Mouse (Mus musculus): Measurements from ENCODE around the gene Fto.

The Fto gene

GRCm38 (mm10) chr8:91312835-91313832, at the start of gene Fto, which contains the start of gene Rpgrip1l:
Gene Fto, plus strand, starts transcription at chr8:91313525.
Gene Rpgrip1l, minus strand, starts transcription at chr8:91313262.
- in situ Hi-C loops (cut with MboI; ENCODE audit: low pct_unique_long_range_greater_than_20kb in 1 of 2, low sequenced_read_pairs in 2 of 2, unreplicated experiment in 1 of 2) = no loop called here

GRCm38 (mm10) chr8:91263939-91264338, 49.4 kb upstream of the Fto start:
- in situ Hi-C loops (cut with MboI; ENCODE audit: low pct_unique_long_range_greater_than_20kb in 1 of 2, low sequenced_read_pairs in 2 of 2, unreplicated experiment in 1 of 2) = no loop called here

GRCm38 (mm10) chr8:91264564-91264963, 48.8 kb upstream of the Fto start:
- in situ Hi-C loops (cut with MboI; ENCODE audit: low pct_unique_long_range_greater_than_20kb in 1 of 2, low sequenced_read_pairs in 2 of 2, unreplicated experiment in 1 of 2) = no loop called here

- in situ Hi-C loops (cut with MboI; ENCODE audit: low pct_unique_long_range_greater_than_20kb in 1 of 2, low sequenced_read_pairs in 2 of 2, unreplicated experiment in 1 of 2) = no loop called here
Measured at GRCm38 (mm10) chr8:91269374-91269958, 43.9 kb upstream of the Fto start.

GRCm38 (mm10) chr8:91273493-91273892, 39.8 kb upstream of the Fto start:
- in situ Hi-C loops (cut with MboI; ENCODE audit: low pct_unique_long_range_greater_than_20kb in 1 of 2, low sequenced_read_pairs in 2 of 2, unreplicated experiment in 1 of 2) = no loop called here

DNA sequence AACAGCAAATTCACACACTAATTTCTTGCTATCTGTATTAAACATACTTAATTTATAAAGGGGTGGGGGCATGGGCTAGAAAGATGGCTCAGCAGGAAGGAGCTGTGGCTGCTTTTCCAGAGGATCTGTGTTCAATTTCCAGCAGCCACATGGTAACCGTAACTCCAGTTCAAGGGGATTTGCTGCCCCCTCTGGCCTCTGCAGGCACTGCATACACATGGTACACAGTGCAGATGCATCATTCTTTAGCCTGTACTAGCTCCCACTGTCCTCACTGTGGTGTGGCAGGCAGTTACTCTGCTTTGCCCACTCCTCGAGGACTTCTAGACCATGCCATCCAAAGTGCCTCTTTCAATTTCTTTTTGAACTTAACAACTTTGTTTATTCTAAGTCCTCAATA, 37.0 kb upstream of the Fto start:
- in situ Hi-C loops (cut with MboI; ENCODE audit: low pct_unique_long_range_greater_than_20kb in 1 of 2, low sequenced_read_pairs in 2 of 2, unreplicated experiment in 1 of 2) = no loop called here

GRCm38 (mm10) chr8:91278060-91278459, 35.3 kb upstream of the Fto start:
- in situ Hi-C loops (cut with MboI; ENCODE audit: low pct_unique_long_range_greater_than_20kb in 1 of 2, low sequenced_read_pairs in 2 of 2, unreplicated experiment in 1 of 2) = no loop called here

- in situ Hi-C loops (cut with MboI; ENCODE audit: low pct_unique_long_range_greater_than_20kb in 1 of 2, low sequenced_read_pairs in 2 of 2, unreplicated experiment in 1 of 2) = no loop called here
Measured at GRCm38 (mm10) chr8:91280467-91281212, 32.7 kb upstream of the Fto start.

GRCm38 (mm10) chr8:91281545-91281944, 31.8 kb upstream of the Fto start:
- in situ Hi-C loops (cut with MboI; ENCODE audit: low pct_unique_long_range_greater_than_20kb in 1 of 2, low sequenced_read_pairs in 2 of 2, unreplicated experiment in 1 of 2) = no loop called here

DNA sequence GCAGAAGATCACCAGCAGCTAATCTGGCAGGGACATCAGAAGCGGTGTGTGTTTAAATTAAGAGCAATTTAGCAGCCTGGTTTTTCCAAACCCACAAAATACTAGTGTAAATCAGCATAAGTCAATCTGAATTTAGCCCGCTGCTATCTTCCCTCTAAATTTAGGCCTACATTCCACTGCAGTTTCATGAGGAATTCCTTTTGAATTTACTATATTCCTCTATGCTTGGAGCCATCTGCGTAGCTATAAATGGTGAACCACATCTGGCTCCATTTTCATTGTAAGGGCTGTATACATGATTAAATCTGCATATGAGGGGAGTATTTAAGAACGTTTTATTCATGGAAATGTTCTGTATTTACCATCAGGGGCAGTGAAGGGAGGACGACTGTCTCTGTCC, 30.7 kb upstream of the Fto start:
- in situ Hi-C loops (cut with MboI; ENCODE audit: low pct_unique_long_range_greater_than_20kb in 1 of 2, low sequenced_read_pairs in 2 of 2, unreplicated experiment in 1 of 2) = no loop called here

DNA sequence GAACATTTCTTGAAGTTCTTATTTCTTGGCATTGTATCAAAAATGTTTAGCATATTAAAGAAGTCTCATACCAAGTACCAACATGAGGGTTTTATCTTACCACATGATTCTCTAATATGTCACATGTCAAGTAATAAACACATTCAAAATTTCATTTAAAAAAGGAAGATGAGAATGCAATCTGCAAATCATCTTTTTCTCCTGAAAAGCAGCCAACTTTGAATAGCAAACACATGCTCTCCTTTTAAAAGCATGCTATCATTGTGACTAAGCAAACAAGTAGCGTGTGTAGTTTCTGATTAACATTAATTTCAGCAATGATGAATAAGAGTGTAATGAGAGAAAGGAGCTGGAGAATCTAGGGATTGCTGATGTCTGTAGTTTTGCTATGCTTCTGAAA, 29.5 kb upstream of the Fto start:
- in situ Hi-C loops (cut with MboI; ENCODE audit: low pct_unique_long_range_greater_than_20kb in 1 of 2, low sequenced_read_pairs in 2 of 2, unreplicated experiment in 1 of 2) = no loop called here

- in situ Hi-C loops (cut with MboI; ENCODE audit: low pct_unique_long_range_greater_than_20kb in 1 of 2, low sequenced_read_pairs in 2 of 2, unreplicated experiment in 1 of 2) = no loop called here
Measured at GRCm38 (mm10) chr8:91286237-91286636, 27.1 kb upstream of the Fto start.

DNA sequence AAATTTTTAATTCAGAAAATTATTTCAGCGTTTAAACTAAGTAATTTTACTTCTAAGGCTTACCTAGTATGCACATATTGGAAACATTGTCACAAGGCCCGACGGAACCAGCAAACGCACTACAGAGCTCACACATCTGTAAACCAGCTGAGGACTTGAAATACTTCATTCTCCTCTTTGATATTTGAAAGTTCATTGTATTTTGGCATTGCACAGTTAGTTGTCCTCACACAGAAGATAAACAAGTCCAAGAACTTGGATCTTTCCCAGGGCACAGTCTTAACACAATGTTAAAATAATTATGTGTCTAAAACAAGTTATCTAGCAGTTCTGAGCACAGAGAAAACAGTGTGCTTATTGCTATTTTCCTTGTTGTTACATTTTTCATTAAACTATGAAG, 22.7 kb upstream of the Fto start:
- in situ Hi-C loops (cut with MboI; ENCODE audit: low pct_unique_long_range_greater_than_20kb in 1 of 2, low sequenced_read_pairs in 2 of 2, unreplicated experiment in 1 of 2) = no loop called here

DNA sequence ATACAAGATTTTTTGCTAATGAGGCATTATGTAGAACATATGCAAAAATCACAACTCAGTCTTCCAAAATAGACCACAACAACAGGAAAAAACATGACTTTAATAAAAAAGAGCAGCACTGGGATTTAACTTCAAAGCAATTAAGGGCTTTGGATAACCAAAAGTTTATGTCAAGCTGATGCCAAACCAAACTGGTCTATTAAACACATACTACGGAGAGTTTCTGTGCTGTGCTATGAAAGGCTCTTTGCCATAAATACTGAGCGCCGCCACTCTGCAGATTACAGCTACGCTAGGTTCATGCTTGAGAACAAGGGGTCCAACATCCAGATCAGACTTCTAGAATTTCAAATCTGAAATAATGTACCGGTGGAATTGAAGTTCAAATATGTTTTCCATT, 17.5 kb upstream of the Fto start:
- in situ Hi-C loops (cut with MboI; ENCODE audit: low pct_unique_long_range_greater_than_20kb in 1 of 2, low sequenced_read_pairs in 2 of 2, unreplicated experiment in 1 of 2) = no loop called here

DNA sequence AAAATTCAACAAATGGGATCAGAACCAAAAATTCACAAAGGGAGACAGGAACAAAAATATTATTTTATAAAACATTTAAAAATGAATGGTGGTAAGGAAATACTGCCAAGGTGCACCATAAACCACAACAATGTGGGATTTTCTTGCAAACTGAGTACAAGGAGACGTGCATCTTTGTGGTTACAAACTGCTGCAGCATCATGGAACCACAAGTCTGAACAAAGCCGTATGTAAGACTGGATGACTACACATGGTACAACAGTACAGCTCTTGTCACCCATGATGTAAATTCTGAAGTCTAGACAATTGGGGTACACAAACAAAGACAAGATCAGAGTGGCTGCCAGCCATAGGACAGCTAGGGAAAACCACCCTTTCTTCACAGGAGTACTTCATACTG, 14.7 kb upstream of the Fto start:
- in situ Hi-C loops (cut with MboI; ENCODE audit: low pct_unique_long_range_greater_than_20kb in 1 of 2, low sequenced_read_pairs in 2 of 2, unreplicated experiment in 1 of 2) = no loop called here

DNA sequence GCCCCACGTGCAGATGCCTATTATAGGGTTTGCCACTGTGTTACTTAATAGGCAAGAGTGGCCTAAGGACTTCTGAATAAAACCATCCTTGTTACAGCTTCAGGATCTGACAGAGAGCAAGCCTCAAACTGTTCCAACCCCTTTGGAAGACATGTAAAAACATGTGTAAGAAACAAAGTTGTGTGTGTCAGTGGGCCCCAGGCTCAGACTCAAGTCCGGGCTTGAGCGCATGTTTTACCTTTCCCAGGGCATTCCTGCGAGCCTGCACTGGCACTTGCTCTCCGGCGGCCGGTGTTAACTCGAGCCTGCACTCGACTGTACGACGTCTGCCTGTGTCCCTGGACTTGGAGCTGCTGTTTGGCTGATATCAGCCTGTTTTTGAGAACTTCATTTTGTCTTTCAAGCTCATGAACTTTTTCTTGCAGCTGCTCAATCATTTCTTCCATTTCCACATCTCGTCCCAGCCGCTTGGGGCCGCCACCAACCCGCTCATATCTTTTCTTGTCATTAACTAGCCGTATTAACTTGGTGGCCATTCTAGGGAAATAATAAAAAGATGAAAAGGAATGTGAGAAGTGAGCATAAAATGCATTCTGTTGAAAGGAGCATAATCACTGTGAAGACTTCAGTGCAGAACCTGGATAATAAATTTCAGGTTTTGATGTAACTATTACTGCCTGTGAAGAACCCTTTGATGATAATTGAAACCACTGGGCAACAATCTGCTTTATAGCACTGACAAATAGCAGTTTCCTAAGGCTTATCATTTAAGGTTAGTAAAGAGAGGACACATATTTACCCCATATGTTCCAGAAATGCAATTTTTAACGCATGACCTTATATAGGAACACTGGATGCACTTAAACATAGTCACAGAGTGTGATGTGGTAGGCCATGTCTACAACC, 8.6 kb upstream of the Fto start:
- in situ Hi-C loops (cut with MboI; ENCODE audit: low pct_unique_long_range_greater_than_20kb in 1 of 2, low sequenced_read_pairs in 2 of 2, unreplicated experiment in 1 of 2) = no loop called here

DNA sequence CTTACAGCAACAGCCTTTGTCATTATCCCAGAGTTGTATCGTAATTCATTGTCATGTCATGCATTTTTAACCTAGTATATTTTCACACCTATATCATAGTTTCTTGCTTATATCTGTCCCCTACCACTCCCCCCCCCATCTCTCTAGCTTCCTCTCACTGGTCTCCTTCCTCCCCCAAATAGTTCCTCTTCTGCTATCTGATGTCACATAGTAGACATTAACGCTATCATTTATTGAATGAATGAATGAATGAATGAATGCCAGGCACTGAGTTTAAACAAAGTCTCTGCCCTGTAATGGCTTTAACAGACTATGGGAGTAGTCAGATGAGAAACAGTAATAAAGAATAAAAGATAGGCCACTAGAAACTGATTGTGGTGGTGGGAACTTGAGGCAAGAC, 983 bp upstream of the Fto start:
- in situ Hi-C loops (cut with MboI; ENCODE audit: low pct_unique_long_range_greater_than_20kb in 1 of 2, low sequenced_read_pairs in 2 of 2, unreplicated experiment in 1 of 2) = no loop called here

GRCm38 (mm10) chr8:91317567-91318227, 4.4 kb downstream of the Fto start:
- in situ Hi-C loops (cut with MboI; ENCODE audit: low pct_unique_long_range_greater_than_20kb in 1 of 2, low sequenced_read_pairs in 2 of 2, unreplicated experiment in 1 of 2) = no loop called here
